8 mouse cellular contexts compared by ENCODE assay signal in the genomic region with DNA sequence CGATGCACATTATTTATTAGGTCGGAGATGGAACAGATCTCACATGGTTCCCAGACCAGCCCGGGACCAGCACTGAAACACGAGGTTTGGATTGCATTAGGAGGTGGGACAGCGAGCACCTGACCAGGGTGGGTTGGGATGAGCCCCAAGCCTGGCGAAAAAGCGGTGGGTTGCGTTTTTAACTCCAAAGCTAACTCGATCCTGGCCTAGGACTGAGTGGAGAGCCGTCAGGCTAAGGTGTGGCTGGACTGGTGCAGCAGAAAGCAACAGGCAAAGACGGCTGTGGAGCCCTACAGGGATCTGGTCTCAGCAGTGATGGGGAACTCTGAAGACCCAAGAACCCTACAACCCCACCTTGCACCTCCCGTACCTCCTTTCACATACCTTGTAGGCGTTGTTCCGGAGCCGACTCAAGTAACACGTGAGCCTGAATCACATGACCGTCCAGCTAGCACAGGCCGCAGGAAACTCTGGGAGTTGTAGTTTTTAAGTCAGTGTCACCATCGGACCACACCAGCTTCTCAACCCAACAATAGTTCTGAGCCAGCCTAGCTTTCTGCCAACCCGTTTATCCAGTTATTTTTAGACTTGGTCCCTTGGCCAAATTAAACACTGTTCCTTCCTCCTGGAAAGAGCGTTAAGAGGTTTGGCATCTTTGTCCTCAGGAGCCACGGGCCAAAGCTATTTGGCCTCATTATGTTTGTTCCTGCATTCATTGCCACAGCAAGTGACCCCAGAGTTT. TPM values are rescaled to one million over a fixed set of nuclear protein-coding genes. Genes with fewer than 3 reads are reported as not detected.
DNase-seq lines count a peak whose midpoint lies in the region; TF ChIP-seq lines count a peak whose summit lies in the region.

A gene (minus strand): TSS at position 438 of the 742 bp plus-strand sequence.

- WGBS in macrophage (ENCODE audit: missing documents) = 8% methylated on average over 22 of the region's 22 CpGs

- peak within 1 kb of the TSS; percentile 77 for H3K4me3 ChIP-seq in left cerebral cortex, adult 2 months
- H3K4me3 ChIP-seq in macrophage (ENCODE audit: inconsistent target) = peak within 1 kb of the TSS; percentile 96

- intact Hi-C loops in left cerebral cortex, adult 2 months (cut with DNase I) = loop anchor here (1.0 to 2.0 kb wide), 2 partner anchors 36 to 46 kb away; a partner anchor contains a TSS

- H3K79me2 ChIP-seq in macrophage (ENCODE audit: inconsistent target) = peaks cover 45% of the 10 kb centered on the region

- peaks cover 7% of the 10 kb centered on the region; the same call in 1 of the 2 replicates for H3K36me3 ChIP-seq in macrophage (ENCODE audit: inconsistent target)

- no peak for TF ChIP-seq CTCF in left cerebral cortex, adult 2 months (IDR thresholded peaks at IDR 0.05)

- H3K27ac ChIP-seq in left cerebral cortex, adult 2 months = peak within 1 kb of the TSS; percentile 74
- H3K27ac ChIP-seq in macrophage = peak within 1 kb of the TSS; percentile 80

- peak; percentile 98 for DNase-seq in adipocyte (ENCODE audit: low spot score)
- DNase-seq in embryo, embryonic 10 days (ENCODE audit: low spot score) = peak; percentile 93
- DNase-seq in gastrocnemius, adult 8-10 months (ENCODE audit: low spot score in 2 of 2) = peak; percentile 48 to 61
- DNase-seq in hindlimb bud, embryonic 11.5 days (ENCODE audit: extremely low spot score, low read depth, low spot score) = peak; percentile 53
- peak; percentile 59 to 80 for DNase-seq in left cerebral cortex, adult 2 months (ENCODE audit: extremely low spot score in 1 of 2, low spot score in 2 of 2)
- peak; percentile 67 for DNase-seq in retina, postnatal 7 days (ENCODE audit: low read depth, low spot score)
- peak; percentile 72 for DNase-seq in urinary bladder, postnatal 14 days (ENCODE audit: low spot score)

RNA-seq across cellular contexts. Expression of the gene that starts here (rescaled TPM):
- total RNA-seq in gastrocnemius, adult 8-10 months (2022) = 1 to 10 TPM; 5.2 to 6.8 (median 5.6) TPM
- total RNA-seq in left cerebral cortex, adult 2 months (2021) = 10 to 100 TPM; 26.0 to 26.2 TPM
- 100 to 1,000 TPM in 2 of 26 experiments, 10 to 100 TPM in 24; 48.4 to 120 (median 76.2) TPM for total RNA-seq in macrophage (2018; cell fraction: chromatin; rRNA removed)
- total RNA-seq in macrophage (2018; cell fraction: cytosol; rRNA removed) = 10 to 100 TPM; 42.9 to 76.0 (median 59.4) TPM
- total RNA-seq in macrophage (2018; cell fraction: nucleus; rRNA removed) = 100 to 1,000 TPM in 10 of 26 experiments, 10 to 100 TPM in 16; 69.4 to 166 (median 92.9) TPM
- polyA plus RNA-seq in macrophage (2018) = 39.9 to 62.1 TPM (median 57.0 TPM) in 3 replicates

Comparison
In these comparisons a context has a peak if more than half of its experiments do, and no peak if none do; other contexts are left out.
1. Peak in every context shown above with its lines: DNase-seq, H3K4me3 ChIP-seq and H3K27ac ChIP-seq.